Mouse (Mus musculus): ENCODE data around the gene Ankrd34a.

GRCm38 (mm10) chr3:96578561-96579238 lies 17.7 kb upstream of the Ankrd34a start:
- TF ChIP-seq CTCF (IDR thresholded peaks at IDR 0.05; ENCODE audit: low read depth) (no peak), EP300 (IDR thresholded peaks at IDR 0.05; ENCODE audit: low read depth) (no peak)

All from heart, postnatal 0 days (tissue).